Mouse (Mus musculus) mouse trophoblast stem cell (cell line): ENCODE results near the gene Dnajb7.
"Not testable (repeated sequence)": the region's sequence is repeated elsewhere in the genome, so short reads cannot be mapped to it uniquely, and the experiment has no call there.

ENCODE experiments used
- in situ Hi-C, 2 experiments: fragments of 300-500 bp; cut with MseI, MboI; formaldehyde crosslinking; loops; 2 replicates in 1 of 2; 3 replicates in 1 of 2; pipeline ENCODE4 v1.15.1; 2025

The Dnajb7 gene

GRCm38 (mm10) chr15:81408199-81408598 is at the start of gene Dnajb7:
TSS of gene Dnajb7 (minus strand) at chr15:81408299.
- in situ Hi-C loops: no loop called here

- in situ Hi-C loops: no loop called here
These were observed 40.4 kb upstream of the Dnajb7 start for GRCm38 (mm10) chr15:81448463-81448862.

- in situ Hi-C loops: no loop called here
These were observed 31.1 kb upstream of the Dnajb7 start for GRCm38 (mm10) chr15:81439236-81439635.

GRCm38 (mm10) chr15:81438345-81438744 is 30.2 kb upstream of the Dnajb7 start:
- in situ Hi-C loops: no loop called here

GRCm38 (mm10) chr15:81431195-81431594 is 23.1 kb upstream of the Dnajb7 start:
- in situ Hi-C loops: no loop called here

- in situ Hi-C loops: no loop called here
These were observed 19.8 kb upstream of the Dnajb7 start for GRCm38 (mm10) chr15:81427947-81428346.

GRCm38 (mm10) chr15:81425311-81425710 is 17.2 kb upstream of the Dnajb7 start:
- in situ Hi-C loops: no loop called here

- in situ Hi-C loops: no loop called here
These were observed 14.1 kb upstream of the Dnajb7 start for GRCm38 (mm10) chr15:81422156-81422681.

GRCm38 (mm10) chr15:81421454-81421853 is 13.4 kb upstream of the Dnajb7 start:
- in situ Hi-C loops: no loop called here

GRCm38 (mm10) chr15:81418065-81418464 is 10.0 kb upstream of the Dnajb7 start:
- in situ Hi-C loops: no loop called here

GRCm38 (mm10) chr15:81416763-81417310 is 8.7 kb upstream of the Dnajb7 start:
- in situ Hi-C loops: not testable (repeated sequence)

- in situ Hi-C loops: no loop called here
These were observed 3.1 kb downstream of the Dnajb7 start for GRCm38 (mm10) chr15:81405008-81405407.

- in situ Hi-C loops: no loop called here
These were observed 8.3 kb downstream of the Dnajb7 start, which contains the start of the genes St13 and Xpnpep3 for GRCm38 (mm10) chr15:81399638-81400315. TSS of gene St13 (minus strand) at chr15:81400077. TSS of gene Xpnpep3 (plus strand) at chr15:81400138.

- in situ Hi-C loops: no loop called here
These were observed 8.8 kb downstream of the Dnajb7 start for GRCm38 (mm10) chr15:81399297-81399637.

GRCm38 (mm10) chr15:81398189-81398588 is 9.9 kb downstream of the Dnajb7 start:
- in situ Hi-C loops: no loop called here

GRCm38 (mm10) chr15:81394211-81394915 is 13.7 kb downstream of the Dnajb7 start:
- in situ Hi-C loops: no loop called here

GRCm38 (mm10) chr15:81392997-81393396 is 15.1 kb downstream of the Dnajb7 start:
- in situ Hi-C loops: no loop called here

- in situ Hi-C loops: no loop called here
These were observed 21.8 kb downstream of the Dnajb7 start for GRCm38 (mm10) chr15:81386327-81386726.

GRCm38 (mm10) chr15:81378845-81379244 is 29.3 kb downstream of the Dnajb7 start:
- in situ Hi-C loops: no loop called here

- in situ Hi-C loops: no loop called here
These were observed 33.5 kb downstream of the Dnajb7 start for GRCm38 (mm10) chr15:81374621-81375020.

GRCm38 (mm10) chr15:81370356-81370755 is 37.7 kb downstream of the Dnajb7 start:
- in situ Hi-C loops: no loop called here

GRCm38 (mm10) chr15:81368601-81369000 is 39.5 kb downstream of the Dnajb7 start:
- in situ Hi-C loops: no loop called here

GRCm38 (mm10) chr15:81366241-81366640 is 41.9 kb downstream of the Dnajb7 start:
- in situ Hi-C loops: no loop called here
